Mouse (Mus musculus): ENCODE data around the gene Rac2. TPM values are rescaled to one million over a fixed set of nuclear protein-coding genes. Genes with fewer than 3 reads are reported as not detected.

Rac2 gene
- polyA plus RNA-seq, 1 experiment from 2014 or later, result 3.2 TPM

GRCm38 (mm10) chr15:78596914-78597313 lies 24.3 kb upstream of the Rac2 start, which contains the start of gene Cyth4:
Cyth4 (plus strand) TSS chr15:78597047.
- ATAC-seq, result no peak
- no peaks in the 10 kb centered on the region for H3K36me3 ChIP-seq
- H3K27ac ChIP-seq, result no peak within 1 kb of the TSS
- no peak within 1 kb of the TSS for H3K9ac ChIP-seq (replicated peaks)
- H3K4me3 ChIP-seq (replicated peaks), result no peak within 1 kb of the TSS
- no peak within 1 kb of the TSS for H3K4me2 ChIP-seq (replicated peaks)
- 88% methylated on average over 7 of the region's 7 CpGs for WGBS
- no peaks in the 10 kb centered on the region for H3K27me3 ChIP-seq
- H3K4me1 ChIP-seq (replicated peaks), result no peaks in the 10 kb centered on the region
- H3K9me3 ChIP-seq, result no peaks in the 10 kb centered on the region

GRCm38 (mm10) chr15:78596504-78596903 lies 23.9 kb upstream of the Rac2 start:
- no peaks in the 10 kb centered on the region for H3K9me3 ChIP-seq
- no peaks in the 10 kb centered on the region for H3K4me1 ChIP-seq (replicated peaks)
- no peaks in the 10 kb centered on the region for H3K36me3 ChIP-seq
- H3K9ac ChIP-seq (replicated peaks), result no peak overlapping the region
- H3K4me2 ChIP-seq (replicated peaks), result no peak overlapping the region
- 87% methylated on average over 6 of the region's 6 CpGs for WGBS
- ATAC-seq, result no peak
- H3K27me3 ChIP-seq, result no peaks in the 10 kb centered on the region
- H3K27ac ChIP-seq, result no peak overlapping the region
- no peak overlapping the region for H3K4me3 ChIP-seq (replicated peaks)

- no peak for ATAC-seq
- H3K36me3 ChIP-seq, result no peaks in the 10 kb centered on the region
- no peaks in the 10 kb centered on the region for H3K4me1 ChIP-seq (replicated peaks)
- no peaks in the 10 kb centered on the region for H3K9me3 ChIP-seq
- H3K4me2 ChIP-seq (replicated peaks), result no peak overlapping the region
- no peak overlapping the region for H3K27ac ChIP-seq
- H3K4me3 ChIP-seq (replicated peaks), result no peak overlapping the region
- 70% methylated on average over 5 of the region's 5 CpGs for WGBS
- H3K9ac ChIP-seq (replicated peaks), result no peak overlapping the region
- no peaks in the 10 kb centered on the region for H3K27me3 ChIP-seq
Observed at GRCm38 (mm10) chr15:78595468-78595867, 22.9 kb upstream of the Rac2 start.

- Histone ChIP-seq H3K27me3 (no peaks in the 10 kb centered on the region), H3K4me3 (replicated peaks) (no peak overlapping the region), H3K36me3 (no peaks in the 10 kb centered on the region), H3K4me1 (replicated peaks) (no peaks in the 10 kb centered on the region), H3K27ac (no peak overlapping the region), H3K9me3 (no peaks in the 10 kb centered on the region), H3K4me2 (replicated peaks) (no peak overlapping the region), H3K9ac (replicated peaks) (no peak overlapping the region)
- no peak for ATAC-seq
- WGBS, result 94% methylated on average over 2 of the region's 2 CpGs
Observed at GRCm38 (mm10) chr15:78594831-78595230, 22.2 kb upstream of the Rac2 start.

GRCm38 (mm10) chr15:78593896-78594425 lies 21.4 kb upstream of the Rac2 start:
- Histone ChIP-seq H3K36me3 (no peaks in the 10 kb centered on the region), H3K9ac (replicated peaks) (no peak overlapping the region), H3K27me3 (no peaks in the 10 kb centered on the region)

GRCm38 (mm10) chr15:78592452-78592968 lies 19.9 kb upstream of the Rac2 start:
- Histone ChIP-seq H3K36me3 (no peaks in the 10 kb centered on the region), H3K27ac (no peak overlapping the region), H3K4me2 (replicated peaks) (no peak overlapping the region), H3K4me3 (replicated peaks) (no peak overlapping the region), H3K4me1 (replicated peaks) (no peaks in the 10 kb centered on the region), H3K27me3 (no peaks in the 10 kb centered on the region), H3K9me3 (no peaks in the 10 kb centered on the region), H3K9ac (replicated peaks) (no peak overlapping the region)
- ATAC-seq, result no peak
- 80% methylated on average over 14 of the region's 14 CpGs for WGBS

More at GRCm38 (mm10) chr15:78593896-78594425, 21.4 kb upstream of the Rac2 start:
- no peak for ATAC-seq
- H3K9me3 ChIP-seq, result no peaks in the 10 kb centered on the region
- H3K4me2 ChIP-seq (replicated peaks), result no peak overlapping the region
- no peak overlapping the region for H3K4me3 ChIP-seq (replicated peaks)
- no peaks in the 10 kb centered on the region for H3K4me1 ChIP-seq (replicated peaks)
- 89% methylated on average over 7 of the region's 7 CpGs for WGBS
- H3K27ac ChIP-seq, result no peak overlapping the region

- Histone ChIP-seq H3K4me1 (replicated peaks) (no peaks in the 10 kb centered on the region), H3K27me3 (no peaks in the 10 kb centered on the region), H3K27ac (no peak overlapping the region), H3K4me2 (replicated peaks) (no peak overlapping the region), H3K36me3 (no peaks in the 10 kb centered on the region), H3K9ac (replicated peaks) (no peak overlapping the region), H3K4me3 (replicated peaks) (no peak overlapping the region), H3K9me3 (no peaks in the 10 kb centered on the region)
- 69% methylated on average over 15 of the region's 15 CpGs for WGBS
- no peak for ATAC-seq
Observed at GRCm38 (mm10) chr15:78591680-78592451, 19.3 kb upstream of the Rac2 start.

GRCm38 (mm10) chr15:78590785-78591184 lies 18.2 kb upstream of the Rac2 start:
- no peak overlapping the region for H3K27ac ChIP-seq
- H3K4me2 ChIP-seq (replicated peaks), result no peak overlapping the region
- no peak overlapping the region for H3K4me3 ChIP-seq (replicated peaks)
- H3K4me1 ChIP-seq (replicated peaks), result no peaks in the 10 kb centered on the region
- no peaks in the 10 kb centered on the region for H3K9me3 ChIP-seq
- H3K27me3 ChIP-seq, result no peaks in the 10 kb centered on the region
- no peak for ATAC-seq
- WGBS, result 83% methylated on average over 6 of the region's 6 CpGs
- no peaks in the 10 kb centered on the region for H3K36me3 ChIP-seq
- H3K9ac ChIP-seq (replicated peaks), result no peak overlapping the region

- Histone ChIP-seq H3K27ac (no peak overlapping the region), H3K36me3 (no peaks in the 10 kb centered on the region), H3K9ac (replicated peaks) (no peak overlapping the region), H3K9me3 (0 out of 2 replicates have a peak, but pooled peaks cover under 1% of the 10 kb centered on the region), H3K4me2 (replicated peaks) (no peak overlapping the region), H3K27me3 (no peaks in the 10 kb centered on the region), H3K4me3 (replicated peaks) (no peak overlapping the region), H3K4me1 (replicated peaks) (no peaks in the 10 kb centered on the region)
- 85% methylated on average over 6 of the region's 6 CpGs for WGBS
- no peak for ATAC-seq
Observed at GRCm38 (mm10) chr15:78589936-78590335, 17.4 kb upstream of the Rac2 start.

- peaks cover 5% of the 10 kb centered on the region; the same call in 1 of the 2 replicates for H3K9me3 ChIP-seq
- no peaks in the 10 kb centered on the region for H3K27me3 ChIP-seq
- no peak for ATAC-seq
- no peak overlapping the region for H3K4me2 ChIP-seq (replicated peaks)
- H3K9ac ChIP-seq (replicated peaks), result no peak overlapping the region
- no peak overlapping the region for H3K4me3 ChIP-seq (replicated peaks)
- H3K4me1 ChIP-seq (replicated peaks), result no peaks in the 10 kb centered on the region
- H3K27ac ChIP-seq, result no peak overlapping the region
- WGBS, result 93% methylated on average over 4 of the region's 4 CpGs
- no peaks in the 10 kb centered on the region for H3K36me3 ChIP-seq
Observed at GRCm38 (mm10) chr15:78588900-78589299, 16.3 kb upstream of the Rac2 start.

- Histone ChIP-seq H3K4me2 (replicated peaks) (no peak overlapping the region), H3K4me3 (replicated peaks) (no peak overlapping the region), H3K4me1 (replicated peaks) (0 out of 2 replicates have a peak, but pooled peaks cover 5% of the 10 kb centered on the region), H3K27ac (no peak overlapping the region), H3K36me3 (no peaks in the 10 kb centered on the region), H3K27me3 (no peaks in the 10 kb centered on the region), H3K9me3 (peaks cover 5% of the 10 kb centered on the region; the same call in 1 of the 2 replicates), H3K9ac (replicated peaks) (no peak overlapping the region)
- ATAC-seq, result no peak
- WGBS, result 81% methylated on average over 4 of the region's 4 CpGs
Observed at GRCm38 (mm10) chr15:78588049-78588448, 15.5 kb upstream of the Rac2 start.

All from midbrain, embryonic 13.5 days (tissue).